Mouse (Mus musculus): ENCODE results near the gene Epp13.
"Not testable (repeated sequence)": the region's sequence is repeated elsewhere in the genome, so short reads cannot be mapped to it uniquely, and the experiment has no call there.

The Epp13 gene

DNA sequence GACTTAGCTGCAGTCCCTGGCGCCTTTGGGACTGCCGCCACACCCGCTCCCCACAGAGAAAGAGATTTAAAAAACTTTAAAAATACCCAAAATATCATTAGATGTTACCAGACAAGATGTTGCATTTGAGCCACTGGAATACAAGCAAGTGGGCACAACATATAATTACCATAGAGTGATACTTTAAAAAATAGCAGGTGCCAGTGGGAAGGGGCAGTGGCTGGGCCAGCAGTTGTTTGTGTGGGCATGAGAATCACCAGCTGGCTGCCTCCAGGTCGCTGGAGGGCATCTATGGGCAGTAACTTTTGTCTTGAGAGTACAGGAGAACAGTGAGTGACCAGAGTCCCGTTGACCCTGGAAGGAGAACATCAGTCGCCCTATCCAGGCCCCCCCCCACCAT lies at the start of gene Epp13:
Gene Epp13 (plus strand): TSS at position 301 of the 400 bp plus-strand sequence.
- DNase-seq (ENCODE audit: low spot score in 2 of 2), result no peak

DNA sequence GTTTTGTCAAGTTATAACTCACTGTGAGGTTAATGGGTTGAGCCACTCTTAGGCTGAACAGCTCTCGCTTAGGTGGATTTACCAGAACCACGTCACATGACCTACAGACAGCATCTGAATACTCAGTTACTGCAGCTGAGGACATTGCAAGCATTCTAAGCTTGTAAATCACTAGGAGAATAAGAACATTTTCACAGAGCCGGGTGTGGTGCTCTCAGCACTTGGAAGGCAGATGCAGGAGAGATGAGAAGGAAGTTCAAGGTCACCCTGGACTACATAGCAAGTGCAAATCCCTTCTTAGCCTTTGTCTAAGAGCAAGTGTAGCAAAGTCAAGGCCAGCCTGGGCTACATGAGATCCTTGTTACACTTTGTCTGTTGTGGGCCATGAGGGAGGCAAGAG lies 48.3 kb upstream of the Epp13 start:
- DNase-seq (ENCODE audit: low spot score in 2 of 2), result no peak

DNA sequence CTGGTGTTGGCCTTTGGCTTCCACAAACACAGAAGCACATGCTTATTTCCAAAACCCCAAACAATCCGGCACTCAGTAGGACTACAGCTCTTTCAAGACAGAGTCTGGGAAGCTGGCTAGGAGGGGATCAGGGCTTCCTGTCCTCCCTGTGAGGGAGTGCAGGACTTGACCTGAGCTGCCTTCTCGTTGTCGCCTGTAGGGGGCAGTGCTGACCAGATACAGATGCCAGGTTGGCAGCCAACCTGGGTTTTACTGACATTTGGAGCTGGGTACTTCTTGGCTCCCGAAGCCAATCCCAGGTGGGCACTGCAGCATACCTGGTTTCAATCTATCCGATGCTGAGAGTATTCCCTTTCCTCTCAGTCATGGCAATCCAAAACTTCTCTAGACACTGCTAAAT lies 39.4 kb upstream of the Epp13 start:
- no peak for DNase-seq (ENCODE audit: low spot score in 2 of 2)

DNA sequence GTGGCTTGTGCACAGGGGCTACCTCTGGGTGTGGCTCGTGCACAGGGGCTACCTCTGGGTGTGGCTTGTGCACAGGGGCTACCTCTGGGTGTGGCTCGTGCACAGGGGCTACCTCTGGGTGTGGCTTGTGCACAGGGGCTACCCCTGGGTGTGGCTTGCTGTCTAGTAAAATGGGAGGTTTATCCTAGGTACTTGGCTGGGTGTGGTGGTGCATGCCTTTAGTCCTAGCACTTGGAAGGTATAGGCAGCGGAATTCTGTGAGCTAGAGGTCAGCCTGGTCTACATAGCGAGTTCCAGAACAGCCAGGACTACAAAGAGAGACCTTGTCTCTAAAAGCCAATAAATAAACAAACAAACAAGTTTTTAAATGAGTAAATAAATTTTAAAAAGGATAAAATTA lies 37.8 kb upstream of the Epp13 start:
- not testable (repeated sequence) for DNase-seq (ENCODE audit: low spot score in 2 of 2)

DNA sequence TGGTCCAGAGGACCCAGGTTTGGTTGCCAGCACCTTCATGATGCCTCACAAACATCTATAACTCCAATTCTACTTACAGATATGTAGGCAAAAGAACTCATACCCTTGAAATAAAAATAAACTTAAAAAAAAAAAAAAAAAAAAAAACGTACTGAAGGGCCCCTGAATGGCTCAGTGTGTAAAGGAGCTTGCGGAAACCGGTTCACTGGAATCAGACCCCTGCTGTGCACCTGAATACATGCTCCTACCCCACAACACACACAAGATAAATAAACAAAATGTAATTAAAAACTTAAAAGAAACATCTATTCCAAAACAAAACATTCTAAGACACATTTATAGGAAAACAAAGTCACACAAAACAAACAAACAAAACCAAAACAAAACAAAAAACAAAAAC lies 32.4 kb upstream of the Epp13 start:
- DNase-seq (ENCODE audit: low spot score in 2 of 2), result no peak

DNA sequence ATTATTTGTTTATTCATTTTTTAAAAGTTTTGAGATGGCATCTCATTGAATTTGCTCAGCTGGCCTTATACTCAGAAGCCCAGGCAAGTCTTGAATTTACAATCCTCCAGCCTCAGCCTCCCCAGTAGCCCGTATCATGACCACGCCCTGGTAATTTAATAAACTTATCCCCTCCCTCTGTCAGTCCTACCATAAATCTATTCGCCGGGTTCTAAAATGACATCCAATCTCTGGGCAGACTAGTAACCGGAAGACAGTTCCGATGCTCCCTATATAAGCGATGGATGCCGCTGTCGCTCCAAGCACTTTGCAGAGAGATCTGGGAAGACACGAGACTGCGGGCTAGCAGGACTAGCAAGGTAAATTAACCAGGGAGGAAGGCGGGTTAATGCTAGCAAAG lies 30.5 kb upstream of the Epp13 start, which contains the start of gene Zscan5b:
Gene Zscan5b (plus strand): TSS at position 301 of the 400 bp plus-strand sequence.
- no peak for DNase-seq (ENCODE audit: low spot score in 2 of 2)

DNA sequence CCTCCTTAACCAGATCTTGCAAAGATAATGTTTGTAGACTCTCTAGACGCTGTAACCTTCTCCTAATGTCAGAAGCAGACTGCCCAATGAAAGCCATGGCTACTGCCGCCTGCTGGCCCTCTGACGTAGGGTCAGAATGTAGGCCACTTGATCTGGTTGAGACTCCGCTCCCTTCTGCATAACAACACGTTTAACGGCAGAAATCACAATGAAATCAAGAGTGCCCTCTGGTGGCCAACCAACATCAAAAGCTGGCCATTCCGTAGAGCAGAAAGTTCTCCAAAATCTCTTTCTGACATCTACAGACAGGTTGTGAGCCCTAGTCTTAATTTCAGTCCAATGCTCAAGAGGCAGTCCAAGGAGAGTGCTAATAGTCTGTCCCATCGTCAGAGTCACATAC lies 24.0 kb upstream of the Epp13 start:
- DNase-seq (ENCODE audit: low spot score in 2 of 2), result peak; percentile 1 to 9

DNA sequence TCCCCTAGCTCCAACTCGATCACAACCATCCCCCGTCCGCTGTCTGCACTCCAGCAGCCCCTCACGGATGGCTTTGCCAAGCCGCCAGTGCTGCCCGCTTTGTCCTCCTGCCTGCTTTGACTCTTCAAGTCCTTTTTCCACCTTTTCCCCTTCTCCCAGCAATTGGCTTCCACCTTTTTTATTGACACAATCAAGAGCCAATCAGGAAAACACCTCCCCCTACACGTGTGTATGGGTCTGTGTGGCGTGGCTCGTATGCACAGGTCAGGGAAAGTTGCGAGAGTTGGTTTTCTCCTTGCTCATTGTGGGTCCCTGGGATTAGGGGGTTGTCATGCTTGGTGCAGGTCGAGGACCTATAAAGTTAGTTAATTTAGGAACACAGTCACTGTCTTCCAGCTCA lies 12.7 kb upstream of the Epp13 start:
- no peak for DNase-seq (ENCODE audit: low spot score in 2 of 2)

DNA sequence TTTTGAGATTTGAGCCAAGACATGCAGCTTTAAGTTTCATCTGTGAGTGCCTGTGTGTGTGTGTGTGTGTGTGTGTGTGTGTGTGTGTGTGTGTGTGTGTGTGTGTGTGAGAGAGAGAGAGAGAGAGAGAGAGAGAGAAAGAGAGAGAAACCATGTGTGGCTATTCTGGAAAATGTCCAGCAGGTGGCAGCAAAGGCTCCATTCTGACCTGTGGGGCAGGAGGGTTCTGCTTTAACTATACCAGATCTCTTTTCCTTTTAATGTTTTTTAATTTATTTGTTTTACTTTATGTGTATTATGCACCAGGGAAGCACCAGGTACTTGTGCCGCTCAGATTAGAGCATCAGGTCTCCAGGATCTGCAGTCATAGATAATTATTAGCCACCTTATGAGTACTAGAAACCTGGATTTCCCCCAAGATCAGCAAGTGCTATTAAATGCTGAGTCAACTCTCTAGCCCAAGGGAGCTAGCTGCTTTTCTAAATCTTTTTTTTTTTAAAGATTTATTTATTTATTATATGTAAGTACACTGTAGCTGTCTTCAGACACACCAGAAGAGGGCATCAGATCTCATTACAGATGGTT lies 11.6 kb upstream of the Epp13 start:
- peak in 1 of 2 experiments; percentile 15 for DNase-seq (ENCODE audit: low spot score in 2 of 2)

DNA sequence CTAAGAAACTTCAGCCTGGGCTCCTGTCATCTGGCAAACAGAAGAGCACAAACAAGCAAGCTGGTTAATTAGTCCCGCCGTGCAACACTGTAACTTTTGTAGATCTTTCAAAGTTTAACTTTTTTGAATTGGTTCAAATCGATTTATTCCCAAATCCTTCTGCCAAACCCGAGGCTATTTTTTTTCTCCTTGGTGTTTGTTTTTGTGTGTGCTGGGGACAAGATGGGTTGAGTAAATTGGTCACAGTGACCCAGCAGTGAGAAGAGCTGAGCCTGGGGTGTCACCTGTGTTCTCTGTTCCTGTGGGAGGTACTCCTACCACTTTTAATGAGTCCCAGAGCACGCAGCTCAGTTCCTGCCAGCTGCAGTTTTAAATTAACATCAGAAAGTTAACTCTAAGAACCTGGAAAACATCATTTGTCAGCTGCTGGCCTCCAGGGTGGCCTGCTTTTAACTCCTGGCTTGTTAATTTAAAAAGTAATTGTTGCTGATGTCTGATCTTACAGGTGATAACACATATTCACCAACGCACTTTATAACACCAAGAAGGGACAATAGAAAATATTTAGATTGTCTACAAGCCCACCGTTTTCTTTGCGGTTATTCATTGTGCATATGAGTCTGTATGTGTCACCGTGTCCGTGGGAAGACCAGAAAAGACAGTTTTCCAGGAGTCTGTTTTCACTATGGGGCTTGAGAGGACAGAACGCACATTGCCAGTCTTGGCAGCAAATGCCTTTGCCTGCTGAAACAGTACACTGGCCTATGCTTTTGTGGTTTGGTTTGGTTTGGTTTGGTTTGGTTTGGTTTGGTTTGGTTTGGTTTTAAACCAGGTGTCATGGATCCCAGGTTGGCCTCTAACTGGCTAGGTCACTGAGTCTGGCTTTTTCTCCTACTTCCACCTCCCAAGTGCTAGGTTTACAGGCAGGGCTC lies 7.9 kb upstream of the Epp13 start:
- no peak for DNase-seq (ENCODE audit: low spot score in 2 of 2)

DNA sequence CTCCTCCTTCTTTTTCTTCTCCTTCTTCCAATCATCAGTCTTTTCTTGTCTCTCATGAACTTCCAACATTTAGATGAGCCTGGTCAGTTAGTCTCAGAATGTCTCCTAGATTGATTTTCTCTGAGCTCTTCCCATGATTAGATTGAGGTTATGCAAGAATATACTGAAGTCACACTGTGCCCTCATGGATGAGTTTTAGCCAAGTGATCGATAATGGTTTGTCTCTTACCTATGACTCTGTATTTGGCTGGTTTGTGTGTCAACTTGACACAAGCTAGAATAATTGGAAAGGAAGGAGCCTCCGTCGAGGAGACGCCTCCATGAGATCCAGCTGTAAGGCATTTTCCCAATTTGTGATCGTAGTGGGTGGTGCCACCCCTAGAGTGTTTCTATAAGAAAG lies 1.9 kb downstream of the Epp13 start:
- no peak for DNase-seq (ENCODE audit: low spot score in 2 of 2)

DNA sequence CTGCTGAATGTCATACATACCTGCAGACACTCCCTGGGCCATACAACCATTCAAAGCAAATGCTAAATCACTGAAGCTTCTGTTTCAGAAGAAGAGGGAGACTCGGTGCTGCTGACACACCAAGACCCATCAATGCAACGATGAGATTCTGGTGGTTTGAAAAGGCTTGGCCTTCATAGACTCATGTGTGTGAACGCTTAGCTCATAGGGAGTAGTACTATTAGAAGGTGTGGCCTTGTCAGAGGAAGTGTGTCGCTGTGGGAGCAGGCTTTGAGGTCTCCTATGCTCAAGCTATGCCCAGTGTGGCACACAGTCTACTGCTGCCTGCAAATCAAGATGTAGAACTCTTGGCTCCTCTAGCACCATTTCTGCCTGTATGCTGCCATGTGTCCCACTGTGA lies 4.9 kb downstream of the Epp13 start:
- DNase-seq (ENCODE audit: low spot score in 2 of 2), result no peak

DNA sequence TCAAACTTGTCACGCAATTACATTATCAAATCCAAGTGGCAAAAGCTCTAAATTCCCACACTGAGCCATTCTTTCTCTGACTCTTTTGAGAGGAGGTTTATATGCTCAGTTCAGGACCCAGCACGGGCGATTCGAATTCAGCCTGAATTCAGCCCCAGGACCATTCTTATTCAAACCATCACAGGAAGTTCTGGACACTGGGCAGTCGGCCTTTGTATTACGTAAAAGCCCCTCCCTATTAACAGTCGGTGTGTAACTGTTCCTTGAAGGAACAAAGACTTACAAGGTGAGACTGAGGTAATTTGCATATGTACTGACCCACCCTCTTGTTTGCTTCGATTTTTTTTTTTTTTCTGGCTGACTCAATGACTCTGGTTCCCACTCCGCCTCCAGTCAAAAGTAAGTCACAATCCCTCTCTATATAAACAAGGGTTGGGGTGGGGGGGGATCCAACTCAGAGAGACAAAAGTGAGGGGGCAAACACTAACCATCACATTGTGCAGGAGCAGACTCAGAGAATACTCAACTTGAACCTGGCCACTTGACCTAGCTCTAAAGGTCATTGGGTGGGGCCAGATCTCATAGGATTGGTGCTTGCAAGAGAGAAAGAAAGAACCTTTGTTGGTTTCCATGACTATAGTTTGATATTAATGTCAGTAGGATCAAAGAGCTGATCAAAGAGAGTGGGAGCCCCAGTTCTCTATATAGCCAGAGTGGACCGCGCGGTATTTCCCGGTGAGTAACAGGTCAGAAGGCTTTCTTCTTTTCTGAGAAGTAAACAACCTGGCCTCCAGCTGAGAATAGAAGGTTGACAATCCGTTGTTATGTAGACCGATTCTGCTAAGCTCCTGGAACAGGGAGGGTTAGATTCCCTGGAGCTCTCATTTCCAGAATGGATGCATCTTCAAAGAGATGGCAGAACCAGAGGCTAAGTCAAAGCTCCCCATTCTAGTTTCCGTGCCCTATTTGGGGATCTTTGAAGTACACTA lies 6.0 kb downstream of the Epp13 start:
- DNase-seq (ENCODE audit: low spot score in 2 of 2), result no peak

DNA sequence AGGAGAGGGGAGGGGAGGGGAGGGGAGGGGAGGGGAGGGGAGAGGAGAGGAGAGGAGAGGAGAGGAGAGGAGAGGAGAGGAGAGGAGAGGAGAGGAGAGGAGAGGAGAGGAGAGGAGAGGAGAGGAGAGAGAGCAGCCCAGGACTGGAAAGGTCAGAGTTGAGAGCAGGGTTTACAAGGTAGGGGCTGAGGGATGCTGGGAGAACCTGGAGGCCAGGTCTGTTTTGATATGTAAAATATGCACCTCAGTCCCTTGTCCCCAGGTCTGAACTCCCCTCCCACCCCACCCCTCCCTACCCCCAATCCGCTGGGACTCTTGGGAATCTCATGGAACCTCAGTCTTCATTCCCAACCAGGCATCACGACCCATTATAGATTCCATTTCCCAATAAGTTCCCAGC lies 7.5 kb downstream of the Epp13 start:
- DNase-seq (ENCODE audit: low spot score in 2 of 2), result not testable (repeated sequence)

DNA sequence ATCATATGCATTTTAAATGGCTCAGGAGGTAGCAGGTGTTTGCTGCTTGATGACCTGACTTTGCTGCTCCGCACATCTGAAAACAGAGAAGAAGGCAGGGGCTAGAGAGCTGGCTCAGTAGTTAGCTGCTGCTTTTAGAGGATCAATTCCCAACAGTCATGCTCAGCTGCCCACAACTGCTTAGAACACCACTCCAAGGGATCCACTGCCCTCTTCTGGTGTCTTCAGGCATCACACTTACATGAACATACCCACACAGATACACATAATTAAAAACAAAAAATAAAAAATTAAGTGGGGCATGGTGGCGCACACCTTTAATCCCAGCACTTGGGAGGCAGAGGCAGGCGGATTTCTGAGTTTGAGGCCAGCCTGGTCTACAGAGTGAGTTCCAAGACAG lies 9.6 kb downstream of the Epp13 start:
- no peak for DNase-seq (ENCODE audit: low spot score in 2 of 2)

DNA sequence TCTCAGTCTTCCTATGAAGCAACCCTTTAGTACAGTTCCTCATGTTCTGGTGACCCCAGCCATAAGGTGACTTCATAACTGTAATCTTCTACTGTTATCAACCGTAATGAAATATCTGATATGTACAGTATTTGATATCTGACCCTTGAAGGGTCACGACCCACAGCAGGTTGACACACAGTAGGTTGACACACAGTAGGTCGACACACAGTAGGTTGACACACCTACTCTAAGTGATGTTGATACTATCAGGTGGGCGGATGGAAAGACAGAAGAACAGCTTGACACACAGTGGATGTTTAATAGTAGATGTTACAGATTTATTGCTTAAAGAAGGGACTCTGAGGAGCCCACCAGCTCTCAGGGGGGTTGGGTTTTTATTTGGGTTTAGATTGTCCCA lies 10.5 kb downstream of the Epp13 start:
- no peak for DNase-seq (ENCODE audit: low spot score in 2 of 2)

DNA sequence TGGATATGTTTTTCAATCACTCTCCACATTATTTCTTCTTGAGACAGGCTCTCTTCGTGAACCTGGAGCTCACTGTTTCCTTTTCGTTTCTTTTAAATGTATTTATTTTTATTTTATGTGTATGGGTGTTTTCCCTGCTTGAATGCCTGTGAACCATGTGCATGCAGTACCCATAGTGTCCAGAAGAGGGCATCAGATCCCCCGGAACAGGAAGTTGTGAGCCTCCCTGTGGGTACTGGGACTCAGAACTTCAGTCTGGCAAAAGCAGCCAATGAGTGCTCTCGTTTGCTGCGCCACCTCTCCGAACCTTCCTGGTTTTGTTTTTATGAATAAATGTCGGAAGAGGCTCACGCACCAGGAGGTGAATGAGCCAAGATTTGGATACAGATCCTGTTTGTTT lies 13.2 kb downstream of the Epp13 start:
- DNase-seq (ENCODE audit: low spot score in 2 of 2), result no peak

DNA sequence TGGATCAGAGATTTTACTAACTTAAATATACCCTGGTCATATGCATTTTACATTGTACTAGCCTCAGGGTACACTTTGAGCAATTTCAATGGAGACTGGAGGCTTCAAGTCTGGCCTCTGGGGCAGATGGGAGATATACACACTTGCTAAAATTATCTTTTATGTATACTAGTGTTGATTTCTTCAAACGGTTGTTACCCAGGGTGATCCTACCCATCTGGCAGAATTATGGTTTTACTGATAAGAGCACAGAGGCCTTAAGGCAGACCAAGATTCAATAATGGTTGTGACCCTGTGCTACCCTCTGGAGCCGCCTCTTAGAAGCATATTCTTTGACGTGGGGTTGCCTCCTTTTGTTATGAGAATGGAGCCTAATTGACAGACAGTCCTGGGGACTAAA lies 25.4 kb downstream of the Epp13 start:
- DNase-seq (ENCODE audit: low spot score in 2 of 2), result no peak

DNA sequence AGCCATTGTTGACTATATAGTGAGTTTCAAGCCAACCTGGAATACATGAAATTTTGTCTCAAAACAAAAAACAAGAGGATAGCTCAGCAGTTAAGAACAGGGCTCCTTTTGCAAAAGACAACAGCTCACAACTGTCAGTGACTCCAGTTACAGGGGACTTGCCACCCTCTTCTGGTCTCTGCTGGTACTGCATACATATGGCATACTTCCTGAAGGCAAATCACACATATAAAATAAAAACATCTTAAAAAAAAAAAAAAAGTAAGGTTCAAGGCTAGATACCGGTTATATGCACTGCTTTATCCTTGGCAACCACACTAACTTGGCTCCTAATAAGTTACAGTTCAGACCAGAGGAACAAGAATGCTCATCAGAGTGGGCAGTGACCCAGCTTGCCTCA lies 30.2 kb downstream of the Epp13 start:
- DNase-seq (ENCODE audit: low spot score in 2 of 2), result peak in 1 of 2 experiments; percentile 85

DNA sequence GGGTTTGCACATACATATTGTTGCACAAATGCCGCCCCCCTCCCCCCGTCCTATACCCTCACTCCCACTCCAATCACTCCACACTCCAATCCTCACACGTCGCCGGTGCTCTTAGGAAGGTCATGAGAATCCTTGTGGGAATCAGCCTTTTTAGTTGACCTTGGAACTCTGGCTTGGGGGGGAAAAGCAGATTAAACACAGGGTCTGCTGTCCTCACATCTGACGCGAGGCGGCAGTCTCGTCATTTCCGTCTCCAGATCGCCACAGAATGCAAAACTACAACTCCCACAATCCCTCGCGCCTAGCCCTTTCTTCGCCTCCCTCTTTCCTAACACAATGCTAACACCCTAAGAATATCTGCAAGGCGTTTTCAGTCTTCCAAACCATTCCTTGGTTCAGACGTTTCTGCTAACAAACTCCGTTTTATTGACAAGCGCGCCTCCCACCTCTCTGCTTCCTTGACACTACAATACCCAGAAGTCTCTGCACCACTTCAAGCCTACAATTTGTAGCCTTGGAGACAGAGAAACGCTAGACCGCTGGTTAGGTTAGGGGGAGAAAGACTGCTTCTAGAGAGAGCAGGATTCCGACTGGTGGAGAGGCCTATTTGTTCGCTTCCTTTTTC lies 31.1 kb downstream of the Epp13 start:
- DNase-seq (ENCODE audit: low spot score in 2 of 2), result peak; percentile 71 to 87

DNA sequence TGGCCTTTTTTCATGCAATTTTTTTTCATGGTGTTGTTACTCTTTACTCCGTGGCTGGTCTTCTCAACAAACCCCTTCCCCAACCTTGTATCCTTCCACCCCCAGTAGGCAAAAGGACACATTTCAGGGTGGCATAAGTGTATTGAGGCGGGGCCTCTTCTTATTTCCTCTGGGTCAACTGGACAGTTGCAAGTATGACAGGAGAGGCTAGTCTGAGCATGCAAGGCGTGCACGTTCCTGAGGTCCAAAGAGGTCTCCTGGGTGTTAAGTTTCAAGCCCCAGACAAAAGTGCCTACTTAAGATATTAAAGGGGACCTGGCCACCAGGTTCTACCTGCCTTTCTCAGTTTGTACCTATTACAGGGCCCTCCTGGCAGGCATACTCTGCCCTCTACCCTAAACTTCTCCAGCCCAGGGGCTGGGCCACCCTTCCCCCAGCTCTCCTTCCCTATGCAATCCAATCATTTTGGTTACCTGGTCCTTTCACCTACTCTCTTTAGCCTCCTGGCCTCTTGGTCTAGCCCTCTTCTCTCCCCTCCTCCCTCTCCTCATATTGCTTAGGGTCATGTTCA lies 32.0 kb downstream of the Epp13 start:
- DNase-seq (ENCODE audit: low spot score in 2 of 2), result no peak

Measured in left cerebral cortex, adult 9 months (tissue).